Mouse (Mus musculus) ZHBTc4 (cell line): ENCODE measurements around the gene Mettl16.

Experiments used
- DNase-seq: peaks from one replicate; pipeline ENCODE4 v3.0.0-alpha.2; 2011; ENCODE audit warnings: low read depth, low spot score

Gene Mettl16

GRCm38 (mm10) chr11:74831191-74831605 lies 60.6 kb downstream of the Mettl16 start:
- DNase-seq, result peak; percentile 75

- DNase-seq, result peak; percentile 100
Observed at GRCm38 (mm10) chr11:74831606-74832451, 61.2 kb downstream of the Mettl16 start.

GRCm38 (mm10) chr11:74832503-74833143 lies 62.0 kb downstream of the Mettl16 start:
- peak; percentile 89 for DNase-seq

GRCm38 (mm10) chr11:74833536-74834358 lies 63.1 kb downstream of the Mettl16 start:
- no peak for DNase-seq

- no peak for DNase-seq
Observed at GRCm38 (mm10) chr11:74834359-74834638, 63.7 kb downstream of the Mettl16 start.

GRCm38 (mm10) chr11:74834650-74835277 lies 64.1 kb downstream of the Mettl16 start:
- peak; percentile 85 for DNase-seq

- no peak for DNase-seq
Observed at GRCm38 (mm10) chr11:74835593-74836224, 65.1 kb downstream of the Mettl16 start.

GRCm38 (mm10) chr11:74836225-74837055 lies 65.8 kb downstream of the Mettl16 start:
- DNase-seq, result no peak

- no peak for DNase-seq
Observed at GRCm38 (mm10) chr11:74837056-74837693, 66.5 kb downstream of the Mettl16 start.

GRCm38 (mm10) chr11:74837694-74838431 lies 67.2 kb downstream of the Mettl16 start:
- DNase-seq, result peak; percentile 97

GRCm38 (mm10) chr11:74838441-74838840 lies 67.8 kb downstream of the Mettl16 start:
- DNase-seq, result peak; percentile 97

GRCm38 (mm10) chr11:74838971-74839370 lies 68.3 kb downstream of the Mettl16 start:
- DNase-seq, result peak; percentile 75

- DNase-seq, result no peak
Observed at GRCm38 (mm10) chr11:74839860-74840715, 69.5 kb downstream of the Mettl16 start.

- no peak for DNase-seq
Observed at GRCm38 (mm10) chr11:74840739-74841138, 70.1 kb downstream of the Mettl16 start.

GRCm38 (mm10) chr11:74841366-74841765 lies 70.7 kb downstream of the Mettl16 start:
- peak; percentile 66 for DNase-seq

- DNase-seq, result no peak
Observed at GRCm38 (mm10) chr11:74842045-74842444, 71.4 kb downstream of the Mettl16 start.

GRCm38 (mm10) chr11:74842656-74843434 lies 72.2 kb downstream of the Mettl16 start:
- DNase-seq, result no peak

- no peak for DNase-seq
Observed at GRCm38 (mm10) chr11:74843435-74843714, 72.7 kb downstream of the Mettl16 start.
